Mouse (Mus musculus): ENCODE measurements around the gene Elmo1. TPM values are rescaled to one million over a fixed set of nuclear protein-coding genes. Genes with fewer than 3 reads are reported as not detected.

Gene Elmo1
- polyA plus RNA-seq, 1 experiment from 2014 or later: 9.5 TPM

GRCm38 (mm10) chr13:20558376-20558775 lies 468.0 kb downstream of the Elmo1 start:
- WGBS: 81% methylated on average over 2 of the region's 2 CpGs
- Histone ChIP-seq H3K27ac (replicated peaks) (no peak overlapping the region), H3K36me3 (no peaks in the 10 kb centered on the region)

GRCm38 (mm10) chr13:20564414-20564813 lies 474.0 kb downstream of the Elmo1 start:
- ATAC-seq (ENCODE audit: extremely low read depth, insufficient number of reproducible peaks, low FRiP score, low TSS enrichment): no peak
- Histone ChIP-seq H3K36me3 (no peaks in the 10 kb centered on the region), H3K9ac (no peak overlapping the region)

More at GRCm38 (mm10) chr13:20558376-20558775, 468.0 kb downstream of the Elmo1 start:
- no peak overlapping the region for H3K4me3 ChIP-seq
- no peak overlapping the region for H3K9ac ChIP-seq
- H3K27me3 ChIP-seq (replicated peaks): no peaks in the 10 kb centered on the region
- no peak overlapping the region for H3K4me2 ChIP-seq
- ATAC-seq (ENCODE audit: extremely low read depth, insufficient number of reproducible peaks, low FRiP score, low TSS enrichment): no peak
- no peaks in the 10 kb centered on the region for H3K4me1 ChIP-seq
- no peaks in the 10 kb centered on the region for H3K9me3 ChIP-seq

GRCm38 (mm10) chr13:20575186-20575585 lies 484.8 kb downstream of the Elmo1 start:
- H3K4me2 ChIP-seq: no peak overlapping the region
- no peaks in the 10 kb centered on the region for H3K27me3 ChIP-seq (replicated peaks)
- H3K9me3 ChIP-seq: peaks cover 7% of the 10 kb centered on the region
- no peak overlapping the region for H3K9ac ChIP-seq
- H3K4me3 ChIP-seq: no peak overlapping the region
- no peaks in the 10 kb centered on the region for H3K4me1 ChIP-seq
- H3K27ac ChIP-seq (replicated peaks): no peak overlapping the region
- WGBS: 85% methylated on average over 2 of the region's 2 CpGs
- peaks cover 8% of the 10 kb centered on the region; the same call in 1 of the 2 replicates for H3K36me3 ChIP-seq
- ATAC-seq (ENCODE audit: extremely low read depth, insufficient number of reproducible peaks, low FRiP score, low TSS enrichment): no peak

More at GRCm38 (mm10) chr13:20564414-20564813, 474.0 kb downstream of the Elmo1 start:
- Histone ChIP-seq H3K27me3 (replicated peaks) (no peaks in the 10 kb centered on the region), H3K4me2 (no peak overlapping the region), H3K9me3 (no peaks in the 10 kb centered on the region), H3K4me3 (no peak overlapping the region), H3K4me1 (no peaks in the 10 kb centered on the region), H3K27ac (replicated peaks) (no peak overlapping the region)
- 75% methylated on average over 9 of the region's 9 CpGs for WGBS

GRCm38 (mm10) chr13:20585868-20586267 lies 495.5 kb downstream of the Elmo1 start:
- Histone ChIP-seq H3K4me2 (no peak overlapping the region), H3K4me1 (no peaks in the 10 kb centered on the region), H3K27ac (replicated peaks) (no peak overlapping the region), H3K27me3 (replicated peaks) (no peaks in the 10 kb centered on the region), H3K9ac (no peak overlapping the region), H3K4me3 (no peak overlapping the region), H3K9me3 (no peaks in the 10 kb centered on the region), H3K36me3 (no peaks in the 10 kb centered on the region)
- 50% methylated on average over 4 of the region's 4 CpGs for WGBS
- no peak for ATAC-seq (ENCODE audit: extremely low read depth, insufficient number of reproducible peaks, low FRiP score, low TSS enrichment)

GRCm38 (mm10) chr13:20586462-20586861 lies 496.1 kb downstream of the Elmo1 start:
- ATAC-seq (ENCODE audit: extremely low read depth, insufficient number of reproducible peaks, low FRiP score, low TSS enrichment): no peak
- WGBS: 65% methylated on average over 3 of the region's 3 CpGs
- H3K4me3 ChIP-seq: no peak overlapping the region
- H3K4me1 ChIP-seq: no peaks in the 10 kb centered on the region
- no peaks in the 10 kb centered on the region for H3K27me3 ChIP-seq (replicated peaks)
- no peak overlapping the region for H3K4me2 ChIP-seq
- no peaks in the 10 kb centered on the region for H3K9me3 ChIP-seq
- no peak overlapping the region for H3K9ac ChIP-seq
- no peaks in the 10 kb centered on the region for H3K36me3 ChIP-seq
- no peak overlapping the region for H3K27ac ChIP-seq (replicated peaks)

DNA sequence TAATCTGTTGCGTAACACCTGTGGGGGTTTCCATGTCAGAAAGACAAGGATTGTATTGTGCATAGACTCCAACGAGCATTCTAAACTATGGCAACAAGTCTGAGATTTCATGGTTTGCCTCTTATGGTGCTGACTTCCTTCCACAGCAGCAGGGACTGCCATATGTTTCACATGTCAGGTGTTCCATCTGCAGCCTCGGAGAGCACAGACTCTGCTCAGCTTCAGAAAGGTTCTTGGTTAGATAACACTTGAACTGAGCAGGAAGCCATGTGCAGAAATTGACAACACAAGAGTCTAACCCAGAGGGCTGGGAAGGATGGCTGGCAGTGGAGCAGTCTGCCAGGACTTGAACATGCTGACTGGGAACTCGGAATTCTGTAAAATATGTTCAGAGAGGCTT lies 500.6 kb downstream of the Elmo1 start:
- Histone ChIP-seq H3K4me2 (no peak overlapping the region), H3K9me3 (no peaks in the 10 kb centered on the region), H3K9ac (no peak overlapping the region), H3K4me1 (no peaks in the 10 kb centered on the region), H3K36me3 (no peaks in the 10 kb centered on the region), H3K27me3 (replicated peaks) (no peaks in the 10 kb centered on the region), H3K4me3 (no peak overlapping the region), H3K27ac (replicated peaks) (no peak overlapping the region)
- WGBS: 59% methylated on average over 4 of the region's 4 CpGs
- no peak for ATAC-seq (ENCODE audit: extremely low read depth, insufficient number of reproducible peaks, low FRiP score, low TSS enrichment)

GRCm38 (mm10) chr13:20597307-20597706 lies 506.9 kb downstream of the Elmo1 start:
- Histone ChIP-seq H3K9ac (no peak overlapping the region), H3K36me3 (no peaks in the 10 kb centered on the region), H3K4me2 (no peak overlapping the region), H3K27me3 (replicated peaks) (no peaks in the 10 kb centered on the region), H3K4me1 (peaks cover 49% of the 10 kb centered on the region), H3K27ac (replicated peaks) (no peak overlapping the region), H3K4me3 (no peak overlapping the region), H3K9me3 (no peaks in the 10 kb centered on the region)
- WGBS: 43% methylated on average over 5 of the region's 5 CpGs
- ATAC-seq (ENCODE audit: extremely low read depth, insufficient number of reproducible peaks, low FRiP score, low TSS enrichment): no peak

- no peaks in the 10 kb centered on the region for H3K27me3 ChIP-seq (replicated peaks)
- H3K36me3 ChIP-seq: no peaks in the 10 kb centered on the region
- H3K9ac ChIP-seq: no peak overlapping the region
- no peak for ATAC-seq (ENCODE audit: extremely low read depth, insufficient number of reproducible peaks, low FRiP score, low TSS enrichment)
- peak overlapping the region; percentile 69 for H3K27ac ChIP-seq (replicated peaks)
- peaks cover 53% of the 10 kb centered on the region for H3K4me1 ChIP-seq
- H3K9me3 ChIP-seq: no peaks in the 10 kb centered on the region
- H3K4me3 ChIP-seq: no peak overlapping the region
- WGBS: 60% methylated on average over 3 of the region's 3 CpGs
- H3K4me2 ChIP-seq: no peak overlapping the region
These were observed 508.2 kb downstream of the Elmo1 start for GRCm38 (mm10) chr13:20598618-20599017.

DNA sequence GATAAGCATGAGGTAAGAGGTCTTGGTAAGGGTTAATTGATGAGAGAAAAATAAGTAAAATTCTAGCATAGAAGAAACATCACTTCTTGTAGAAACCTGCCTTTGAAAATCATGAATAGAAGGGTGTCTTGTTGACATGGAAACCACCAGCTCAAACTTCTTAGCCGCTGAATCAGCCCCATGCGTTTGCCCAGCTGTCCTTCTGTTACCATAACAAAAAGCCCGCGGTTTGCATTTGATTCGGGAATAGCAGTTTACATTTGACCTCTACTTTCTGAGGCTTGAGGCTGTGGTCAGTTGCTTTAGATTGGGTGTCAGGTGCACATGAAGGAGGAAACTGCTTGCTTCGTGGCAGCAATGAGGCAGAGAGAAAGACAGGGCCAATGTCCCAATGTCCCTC lies 509.9 kb downstream of the Elmo1 start:
- Histone ChIP-seq H3K36me3 (no peaks in the 10 kb centered on the region), H3K9ac (no peak overlapping the region), H3K4me2 (no peak overlapping the region), H3K4me3 (no peak overlapping the region), H3K4me1 (peaks cover 53% of the 10 kb centered on the region), H3K27me3 (replicated peaks) (no peaks in the 10 kb centered on the region), H3K27ac (replicated peaks) (no peak overlapping the region), H3K9me3 (no peaks in the 10 kb centered on the region)
- WGBS: 69% methylated on average over 6 of the region's 6 CpGs
- no peak for ATAC-seq (ENCODE audit: extremely low read depth, insufficient number of reproducible peaks, low FRiP score, low TSS enrichment)

- Histone ChIP-seq H3K4me1 (peaks cover 53% of the 10 kb centered on the region), H3K4me2 (no peak overlapping the region), H3K27ac (replicated peaks) (no peak overlapping the region), H3K9me3 (no peaks in the 10 kb centered on the region), H3K36me3 (no peaks in the 10 kb centered on the region), H3K9ac (no peak overlapping the region), H3K4me3 (no peak overlapping the region), H3K27me3 (replicated peaks) (no peaks in the 10 kb centered on the region)
- WGBS: 30% methylated on average over 1 of the region's 1 CpGs
- no peak for ATAC-seq (ENCODE audit: extremely low read depth, insufficient number of reproducible peaks, low FRiP score, low TSS enrichment)
These were observed 511.0 kb downstream of the Elmo1 start for GRCm38 (mm10) chr13:20601421-20601820.

DNA sequence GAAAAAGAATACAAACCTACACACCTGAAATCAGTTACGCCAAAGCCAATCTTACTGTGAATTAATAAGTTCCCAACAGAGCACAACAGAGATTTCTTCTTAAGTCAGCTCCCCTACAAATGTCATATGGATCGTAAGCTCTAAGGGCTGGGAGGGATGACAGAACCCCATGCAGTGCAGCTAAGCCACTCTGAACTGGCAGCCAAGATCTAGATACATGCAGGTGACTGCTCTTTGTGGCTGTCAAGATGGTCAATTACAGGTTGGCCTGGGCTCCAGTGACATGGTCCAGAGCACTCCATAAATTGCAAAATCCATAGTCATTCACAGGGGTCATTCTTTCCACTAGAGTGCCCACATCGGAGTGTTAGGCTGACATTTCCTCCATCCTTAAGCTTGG lies 516.5 kb downstream of the Elmo1 start:
- H3K4me1 ChIP-seq: peaks cover 10% of the 10 kb centered on the region
- no peak overlapping the region for H3K9ac ChIP-seq
- H3K4me3 ChIP-seq: no peak overlapping the region
- 81% methylated on average over 3 of the region's 3 CpGs for WGBS
- no peak for ATAC-seq (ENCODE audit: extremely low read depth, insufficient number of reproducible peaks, low FRiP score, low TSS enrichment)
- no peaks in the 10 kb centered on the region for H3K36me3 ChIP-seq
- H3K27me3 ChIP-seq (replicated peaks): no peaks in the 10 kb centered on the region
- H3K4me2 ChIP-seq: no peak overlapping the region
- H3K9me3 ChIP-seq: no peaks in the 10 kb centered on the region
- no peak overlapping the region for H3K27ac ChIP-seq (replicated peaks)

DNA sequence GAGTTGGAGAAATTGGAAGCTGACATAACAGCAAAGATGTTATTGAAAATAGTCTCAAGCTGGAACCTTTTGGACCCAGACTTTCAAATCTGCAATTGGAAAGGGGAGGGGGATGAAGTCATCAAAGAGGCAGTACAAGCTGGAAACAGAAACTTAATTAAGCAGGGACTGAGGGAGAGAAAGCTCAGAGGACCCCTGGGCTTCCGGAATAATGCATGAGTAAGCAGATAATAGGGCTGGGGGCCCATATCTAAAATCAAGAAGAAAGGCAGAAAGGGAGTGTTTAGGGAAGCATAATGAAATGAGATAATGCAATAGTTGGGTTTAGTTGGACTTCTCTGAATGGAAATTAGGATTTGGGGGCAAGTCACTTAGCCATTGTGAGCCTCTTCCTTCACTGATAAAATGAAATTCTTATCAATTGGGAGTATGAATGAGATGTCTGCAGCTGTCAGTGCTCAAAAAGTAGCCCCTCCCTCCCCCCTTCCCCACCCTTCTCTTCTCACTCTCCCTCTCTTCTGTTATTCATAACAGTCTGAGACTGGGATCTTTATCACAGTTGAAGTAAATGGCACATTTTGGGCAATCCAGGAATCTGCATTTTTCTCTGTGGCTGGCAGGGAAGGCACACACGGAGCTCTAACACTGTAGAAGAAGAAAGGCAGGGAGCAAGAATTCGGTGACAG lies 518.8 kb downstream of the Elmo1 start:
- no peak for ATAC-seq (ENCODE audit: extremely low read depth, insufficient number of reproducible peaks, low FRiP score, low TSS enrichment)
- H3K4me2 ChIP-seq: no peak overlapping the region
- H3K4me1 ChIP-seq: peaks cover 16% of the 10 kb centered on the region
- no peak overlapping the region for H3K4me3 ChIP-seq
- no peak overlapping the region for H3K27ac ChIP-seq (replicated peaks)
- H3K27me3 ChIP-seq (replicated peaks): no peaks in the 10 kb centered on the region
- no peaks in the 10 kb centered on the region for H3K9me3 ChIP-seq
- 43% methylated on average over 3 of the region's 3 CpGs for WGBS
- no peak overlapping the region for H3K9ac ChIP-seq
- H3K36me3 ChIP-seq: no peaks in the 10 kb centered on the region
